Mouse (Mus musculus) retina, adult 2 months (tissue): ENCODE measurements around the gene Gga3.

Experiments used
- DNase-seq: peaks from one replicate; pipeline ENCODE4 v3.0.0-alpha.2; 2012; ENCODE audit warnings: low read depth, low spot score

Gene Gga3

GRCm38 (mm10) chr11:115612410-115613137 is 8.7 kb upstream of the Gga3 start, which contains the start of gene Mif4gd:
Mif4gd (minus strand) TSS chr11:115612969.
- DNase-seq = peak; percentile 81

- no peak for DNase-seq
Observed at GRCm38 (mm10) chr11:115612059-115612409, 8.2 kb upstream of the Gga3 start.

GRCm38 (mm10) chr11:115611173-115611572 is 7.3 kb upstream of the Gga3 start:
- no peak for DNase-seq

GRCm38 (mm10) chr11:115609576-115609975 is 5.7 kb upstream of the Gga3 start:
- DNase-seq = no peak

GRCm38 (mm10) chr11:115608421-115609399 is 4.9 kb upstream of the Gga3 start:
- DNase-seq = no peak

GRCm38 (mm10) chr11:115606733-115607132 is 2.9 kb upstream of the Gga3 start:
- DNase-seq = no peak

- DNase-seq = no peak
Observed at GRCm38 (mm10) chr11:115604304-115604696, 449 bp upstream of the Gga3 start.

- no peak for DNase-seq
Observed at GRCm38 (mm10) chr11:115603128-115603475, 749 bp downstream of the Gga3 start.

- no peak for DNase-seq
Observed at GRCm38 (mm10) chr11:115601174-115601573, 2.7 kb downstream of the Gga3 start.

- no peak for DNase-seq
Observed at GRCm38 (mm10) chr11:115600743-115601142, 3.1 kb downstream of the Gga3 start.

GRCm38 (mm10) chr11:115599722-115600121 is 4.1 kb downstream of the Gga3 start:
- no peak for DNase-seq

GRCm38 (mm10) chr11:115598309-115598708 is 5.5 kb downstream of the Gga3 start:
- no peak for DNase-seq

- DNase-seq = no peak
Observed at GRCm38 (mm10) chr11:115595209-115595608, 8.6 kb downstream of the Gga3 start.

- no peak for DNase-seq
Observed at GRCm38 (mm10) chr11:115590526-115591075, 13.2 kb downstream of the Gga3 start.

- DNase-seq = no peak
Observed at GRCm38 (mm10) chr11:115587984-115588383, 15.9 kb downstream of the Gga3 start.

- no peak for DNase-seq
Observed at GRCm38 (mm10) chr11:115586403-115586802, 17.4 kb downstream of the Gga3 start.

GRCm38 (mm10) chr11:115585573-115586100 is 18.2 kb downstream of the Gga3 start:
- DNase-seq = no peak

GRCm38 (mm10) chr11:115584376-115585073 is 19.3 kb downstream of the Gga3 start:
- no peak for DNase-seq

- no peak for DNase-seq
Observed at GRCm38 (mm10) chr11:115582913-115583606, 20.8 kb downstream of the Gga3 start.

GRCm38 (mm10) chr11:115579080-115579479 is 24.8 kb downstream of the Gga3 start:
- DNase-seq = no peak

GRCm38 (mm10) chr11:115564961-115565360 is 38.9 kb downstream of the Gga3 start:
- no peak for DNase-seq
